Mouse (Mus musculus) layer of hippocampus, adult 11-12 months (tissue): ENCODE measurements around the gene Kdm1a.

ENCODE experiments used
- DNase-seq: peaks from one replicate; pipeline ENCODE4 v3.0.0; 2022; ENCODE audit warnings: low spot score

The Kdm1a gene

GRCm38 (mm10) chr4:136602018-136602554 lies 437 bp downstream of the Kdm1a start:
- peak; percentile 16 for DNase-seq

- DNase-seq = peak; percentile 55
Measured at GRCm38 (mm10) chr4:136601476-136601875, 1.0 kb downstream of the Kdm1a start.

GRCm38 (mm10) chr4:136600536-136600935 lies 2.0 kb downstream of the Kdm1a start:
- DNase-seq = no peak

- DNase-seq = no peak
Measured at GRCm38 (mm10) chr4:136599869-136600268, 2.7 kb downstream of the Kdm1a start.

GRCm38 (mm10) chr4:136598268-136598876 lies 4.2 kb downstream of the Kdm1a start:
- no peak for DNase-seq

- DNase-seq = no peak
Measured at GRCm38 (mm10) chr4:136595221-136595620, 7.3 kb downstream of the Kdm1a start.

- DNase-seq = no peak
Measured at GRCm38 (mm10) chr4:136594006-136594405, 8.5 kb downstream of the Kdm1a start.

- DNase-seq = no peak
Measured at GRCm38 (mm10) chr4:136592111-136592510, 10.4 kb downstream of the Kdm1a start.

- no peak for DNase-seq
Measured at GRCm38 (mm10) chr4:136588003-136588402, 14.5 kb downstream of the Kdm1a start.

- DNase-seq = no peak
Measured at GRCm38 (mm10) chr4:136587221-136587827, 15.2 kb downstream of the Kdm1a start.

GRCm38 (mm10) chr4:136581885-136582284 lies 20.6 kb downstream of the Kdm1a start:
- DNase-seq = no peak

GRCm38 (mm10) chr4:136569998-136570397 lies 32.5 kb downstream of the Kdm1a start:
- no peak for DNase-seq

GRCm38 (mm10) chr4:136568629-136569028 lies 33.9 kb downstream of the Kdm1a start:
- no peak for DNase-seq

GRCm38 (mm10) chr4:136562755-136563154 lies 39.8 kb downstream of the Kdm1a start:
- DNase-seq = no peak

GRCm38 (mm10) chr4:136560270-136560991 lies 42.1 kb downstream of the Kdm1a start:
- no peak for DNase-seq

GRCm38 (mm10) chr4:136559690-136560089 lies 42.8 kb downstream of the Kdm1a start:
- DNase-seq = no peak

- no peak for DNase-seq
Measured at GRCm38 (mm10) chr4:136557638-136558037, 44.9 kb downstream of the Kdm1a start.

- DNase-seq = no peak
Measured at GRCm38 (mm10) chr4:136553108-136553507, 49.4 kb downstream of the Kdm1a start.

- DNase-seq = peak; percentile 39
Measured at GRCm38 (mm10) chr4:136548381-136548801, 54.1 kb downstream of the Kdm1a start.

GRCm38 (mm10) chr4:136547721-136548120 lies 54.8 kb downstream of the Kdm1a start:
- DNase-seq = peak; percentile 47

- DNase-seq = no peak
Measured at GRCm38 (mm10) chr4:136546279-136547045, 56.1 kb downstream of the Kdm1a start.

- DNase-seq = no peak
Measured at GRCm38 (mm10) chr4:136545151-136545550, 57.4 kb downstream of the Kdm1a start.
